Mouse (Mus musculus) natural killer cell, adult 2 months (primary cell): ENCODE results near the gene Adam34.
"Not testable (repeated sequence)": the region's sequence is repeated elsewhere in the genome, so short reads cannot be mapped to it uniquely, and the experiment has no call there.

ENCODE experiments used
- DNase-seq, 2 experiments: peaks; one replicate each; pipeline ENCODE4 v3.0.0; 2022; ENCODE audit warnings: low spot score in 2 of 2

The Adam34 gene

DNA sequence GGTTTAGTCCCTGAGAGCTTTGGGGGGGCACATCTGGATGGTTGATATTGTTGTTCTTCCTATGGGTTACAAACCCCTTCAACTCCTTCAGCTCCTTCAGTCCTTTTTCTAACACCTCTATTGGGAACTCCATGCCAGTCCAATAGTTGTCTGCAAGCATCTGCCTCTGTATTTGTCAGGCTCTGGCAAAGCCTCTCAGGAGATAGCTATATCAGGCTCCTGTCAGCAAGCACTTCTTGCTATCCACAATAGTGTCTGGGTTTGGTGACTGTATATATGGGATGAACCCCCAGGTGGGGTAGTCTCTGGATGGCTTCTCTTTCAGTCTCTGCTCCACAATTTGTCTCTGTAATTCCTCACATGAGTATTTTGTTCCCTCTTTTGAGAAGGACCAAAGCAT, at the start of gene Adam34:
TSS of gene Adam34 (minus strand) at position 101 of the 400 bp plus-strand sequence.
- no peak for DNase-seq

DNA sequence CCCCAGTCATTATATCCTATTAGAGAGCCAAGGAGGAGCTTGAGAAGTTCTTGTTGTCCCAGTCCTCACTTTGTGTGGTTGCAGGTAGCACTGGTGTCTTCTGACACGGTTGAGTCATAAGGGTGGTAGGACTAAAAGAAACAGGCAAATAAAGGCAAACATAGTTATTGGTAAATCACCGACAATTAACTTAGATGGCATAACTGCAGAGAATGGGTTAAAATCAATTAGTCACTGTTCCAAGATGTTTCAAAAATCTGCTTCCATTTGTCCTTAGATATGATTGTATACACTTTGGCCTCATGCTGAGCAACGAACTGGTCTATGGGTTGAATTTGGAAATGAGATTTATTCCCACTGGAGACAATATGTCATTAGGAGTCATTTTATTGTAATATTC, 82.7 kb downstream of the Adam34 start, which contains the start of gene Gm5346:
TSS of gene Gm5346 (minus strand) at position 101 of the 400 bp plus-strand sequence.
- no peak for DNase-seq

DNA sequence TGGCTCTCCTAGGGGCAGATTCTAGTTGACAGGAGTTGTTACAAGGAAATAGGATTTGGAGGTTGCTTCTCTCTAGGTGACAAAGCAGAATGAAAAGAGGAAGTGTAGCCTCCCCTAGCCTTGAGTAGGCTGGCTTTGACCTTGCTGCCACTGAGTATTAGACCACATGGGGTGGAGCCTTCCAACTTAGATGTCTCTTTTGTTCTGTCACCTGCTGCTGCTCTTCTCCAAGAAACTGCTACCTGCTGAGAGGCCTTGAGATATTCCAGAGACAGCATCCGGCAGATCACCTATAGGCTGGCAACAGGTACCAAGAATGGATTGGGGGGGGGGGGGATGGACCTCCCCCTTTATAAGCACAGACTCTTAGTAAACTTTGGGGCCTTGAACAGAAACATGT, 93.8 kb downstream of the Adam34 start:
- DNase-seq: no peak

GRCm38 (mm10) chr8:43603657-43604056, 106.2 kb downstream of the Adam34 start:
- DNase-seq: not testable (repeated sequence)

DNA sequence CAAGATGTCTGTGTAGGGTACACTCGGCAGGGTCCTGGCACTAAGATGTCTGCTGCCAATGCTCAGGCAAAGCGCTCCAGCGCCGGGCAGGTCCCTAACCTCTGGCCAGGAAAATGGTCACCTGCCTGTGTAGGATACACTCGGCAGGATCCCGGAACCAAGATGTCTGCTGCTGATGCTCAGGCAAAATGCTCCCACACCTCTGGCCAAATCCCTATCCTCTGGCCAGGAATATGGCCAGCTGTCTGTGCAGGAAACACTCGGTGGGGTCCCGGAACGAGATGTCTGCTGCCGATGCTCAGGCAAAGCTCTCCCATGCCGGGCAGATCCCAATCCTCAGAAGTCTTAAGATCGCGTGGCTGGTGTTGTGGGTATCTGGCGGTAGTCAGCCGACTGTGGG, 106.7 kb downstream of the Adam34 start:
- not testable (repeated sequence) for DNase-seq
